Mouse (Mus musculus) spleen, postnatal 4 days (tissue): ENCODE data around the gene Lef1.

Experiments
- DNase-seq, 2 experiments: peaks; one replicate each; pipeline ENCODE4 v3.0.0; 2022; ENCODE audit warnings: low spot score in 2 of 2

Lef1 gene

GRCm38 (mm10) chr3:131190239-131190638 lies 80.0 kb downstream of the Lef1 start:
- no peak for DNase-seq

GRCm38 (mm10) chr3:131190671-131191367 lies 80.5 kb downstream of the Lef1 start:
- no peak for DNase-seq

GRCm38 (mm10) chr3:131191454-131191853 lies 81.2 kb downstream of the Lef1 start:
- DNase-seq: no peak

- DNase-seq: no peak
Observed at GRCm38 (mm10) chr3:131196050-131196449, 85.8 kb downstream of the Lef1 start.

GRCm38 (mm10) chr3:131196507-131197019 lies 86.3 kb downstream of the Lef1 start:
- DNase-seq: no peak

GRCm38 (mm10) chr3:131198991-131199390 lies 88.7 kb downstream of the Lef1 start:
- DNase-seq: no peak

GRCm38 (mm10) chr3:131199590-131200288 lies 89.5 kb downstream of the Lef1 start:
- DNase-seq: no peak

- no peak for DNase-seq
Observed at GRCm38 (mm10) chr3:131202311-131202710, 92.0 kb downstream of the Lef1 start.

- no peak for DNase-seq
Observed at GRCm38 (mm10) chr3:131207846-131208245, 97.6 kb downstream of the Lef1 start.

- DNase-seq: peak; percentile 46 to 67
Observed at GRCm38 (mm10) chr3:131208265-131208891, 98.1 kb downstream of the Lef1 start.

GRCm38 (mm10) chr3:131212200-131212599 lies 101.9 kb downstream of the Lef1 start:
- DNase-seq: no peak

- no peak for DNase-seq
Observed at GRCm38 (mm10) chr3:131214060-131214658, 103.9 kb downstream of the Lef1 start.

GRCm38 (mm10) chr3:131214841-131215240 lies 104.6 kb downstream of the Lef1 start:
- DNase-seq: peak; percentile 53 to 84

GRCm38 (mm10) chr3:131218636-131219390 lies 108.5 kb downstream of the Lef1 start:
- DNase-seq: no peak

- DNase-seq: no peak
Observed at GRCm38 (mm10) chr3:131228083-131228482, 117.8 kb downstream of the Lef1 start.

GRCm38 (mm10) chr3:131237061-131237460 lies 126.8 kb downstream of the Lef1 start:
- no peak for DNase-seq

- DNase-seq: peak; percentile 62 to 87
Observed at GRCm38 (mm10) chr3:131237785-131238633, 127.7 kb downstream of the Lef1 start.

GRCm38 (mm10) chr3:131245766-131246578 lies 135.7 kb downstream of the Lef1 start:
- peak; percentile 43 to 78 for DNase-seq

GRCm38 (mm10) chr3:131246579-131247046 lies 136.3 kb downstream of the Lef1 start:
- no peak for DNase-seq
